Comparison of ENCODE assay signal across 12 mouse cellular contexts in the genomic region with DNA sequence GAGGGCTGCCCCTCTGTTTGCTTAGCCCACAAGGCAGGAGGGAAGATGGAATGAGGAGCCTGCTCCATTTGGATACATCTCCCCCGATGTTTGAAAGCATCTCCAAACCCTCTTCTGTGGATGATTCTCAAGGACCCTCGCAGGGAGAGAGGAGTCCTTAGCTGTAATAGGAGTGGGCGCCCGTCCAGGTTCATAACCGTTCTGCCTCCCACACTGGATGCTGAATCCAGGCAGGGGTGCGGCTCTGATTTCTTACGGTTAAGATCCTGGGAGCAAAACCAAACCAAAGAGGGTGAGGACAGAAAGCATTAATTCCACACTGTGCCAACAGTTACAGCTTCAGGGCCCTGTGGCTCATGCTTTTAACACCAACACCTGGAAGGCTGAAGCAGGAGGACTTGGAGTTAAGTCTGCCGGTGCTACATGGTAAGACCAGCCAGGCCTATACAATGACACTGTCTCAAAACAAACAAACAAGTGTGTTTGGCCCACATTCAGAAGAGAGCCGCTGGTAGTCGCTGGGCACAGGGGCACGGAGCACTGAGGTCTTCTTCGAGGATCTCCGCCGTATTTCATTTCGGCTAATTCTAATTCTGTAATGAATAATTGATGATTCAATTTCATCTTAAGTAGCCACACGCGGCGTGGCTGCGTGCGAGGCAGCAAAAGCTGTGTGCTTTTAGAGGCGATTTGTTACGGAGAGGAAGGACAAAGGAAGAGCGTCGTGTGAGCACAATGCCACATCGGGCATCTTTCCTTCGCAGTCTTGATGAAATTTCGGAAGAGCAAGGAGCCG.
DNase-seq lines count a peak whose midpoint lies in the region; ATAC-seq lines count a peak whose summit lies in the region.
"Had no signal": no experiment of that assay in that cellular context is flagged by ENCODE, and none has a peak within 500 bp of the region (broad histone marks: within the 10 kb centered on the region; RNA-seq: fewer than 3 reads in every experiment).

No protein-coding gene starts in this region.

- WGBS in embryonic facial prominence, embryonic 14.5 days: 60% methylated on average over 28 of the region's 28 CpGs
- 31% methylated on average over 28 of the region's 28 CpGs for WGBS in hindbrain, embryonic 12.5 days
- 28% methylated on average over 28 of the region's 28 CpGs for WGBS in neural tube, embryonic 12.5 days
- 82% methylated on average over 28 of the region's 28 CpGs for WGBS in liver, embryonic 11.5 days

- peaks cover 18% of the 10 kb centered on the region for H3K4me1 ChIP-seq in embryonic facial prominence, embryonic 14.5 days (ENCODE audit: control insufficient read depth, insufficient read depth, low read length)
- H3K4me1 ChIP-seq in hindbrain, embryonic 12.5 days: peaks cover 37% of the 10 kb centered on the region
- H3K4me1 ChIP-seq in neural tube, embryonic 12.5 days: peaks cover 29% of the 10 kb centered on the region
- H3K4me1 ChIP-seq in liver, embryonic 11.5 days (replicated peaks; ENCODE audit: control insufficient read depth, insufficient read depth, low read length): 0 out of 2 replicates have a peak, but pooled peaks cover 3% of the 10 kb centered on the region

- peak; percentile 73 for DNase-seq in left cerebral cortex, postnatal 4 days
- no peak for DNase-seq in left cerebral cortex, adult 18-20 months (ENCODE audit: low spot score in 2 of 2)
- peak; percentile 83 for DNase-seq in embryonic facial prominence, embryonic 14.5 days (ENCODE audit: low spot score)
- no peak for DNase-seq in liver, embryonic 11.5 days (ENCODE audit: low spot score)
- DNase-seq in layer of hippocampus, postnatal 14 days (ENCODE audit: low spot score in 2 of 2): no peak
- DNase-seq: adrenal gland, adult 8-10 months; cerebellum, adult 2 months; heart, adult 2 months; lung, adult 2 months; thymus, adult 2 months had no signal

- no peaks in the 10 kb centered on the region for H3K36me3 ChIP-seq in embryonic facial prominence, embryonic 14.5 days (ENCODE audit: control insufficient read depth, insufficient read depth, low read length)
- H3K36me3 ChIP-seq in hindbrain, embryonic 12.5 days: no peaks in the 10 kb centered on the region
- no peaks in the 10 kb centered on the region for H3K36me3 ChIP-seq in neural tube, embryonic 12.5 days
- no peaks in the 10 kb centered on the region for H3K36me3 ChIP-seq in liver, embryonic 11.5 days (ENCODE audit: control insufficient read depth, insufficient read depth, low read length)

- no peak overlapping the region for H3K4me2 ChIP-seq in embryonic facial prominence, embryonic 14.5 days (ENCODE audit: low read depth, low read length)
- H3K4me2 ChIP-seq in hindbrain, embryonic 12.5 days (replicated peaks): peak overlapping the region; percentile 12; the same call in 1 of the 2 replicates
- H3K4me2 ChIP-seq in neural tube, embryonic 12.5 days (replicated peaks): peak overlapping the region; percentile 8
- no peak overlapping the region for H3K4me2 ChIP-seq in liver, embryonic 11.5 days

- ATAC-seq in embryonic facial prominence, embryonic 14.5 days (ENCODE audit: low read depth): 0 out of 2 replicates have a peak, but pooled peaks have one; percentile 31
- ATAC-seq in hindbrain, embryonic 12.5 days (ENCODE audit: low FRiP score): peak; percentile 55
- peak; percentile 48; the same call in 1 of the 2 replicates for ATAC-seq in neural tube, embryonic 12.5 days (ENCODE audit: low FRiP score, low read depth)
- no peak for ATAC-seq in liver, embryonic 11.5 days (replicated peaks; ENCODE audit: low FRiP score)

- H3K9ac ChIP-seq in embryonic facial prominence, embryonic 14.5 days (ENCODE audit: low read depth, low read length): no peak overlapping the region
- H3K9ac ChIP-seq in hindbrain, embryonic 12.5 days: no peak overlapping the region
- no peak overlapping the region for H3K9ac ChIP-seq in neural tube, embryonic 12.5 days
- H3K9ac ChIP-seq in liver, embryonic 11.5 days (ENCODE audit: low read depth, low read length): no peak overlapping the region

- no peak overlapping the region for H3K4me3 ChIP-seq in embryonic facial prominence, embryonic 14.5 days (ENCODE audit: low read depth, low read length)
- no peak overlapping the region for H3K4me3 ChIP-seq in hindbrain, embryonic 12.5 days
- H3K4me3 ChIP-seq in neural tube, embryonic 12.5 days: no peak overlapping the region
- no peak overlapping the region for H3K4me3 ChIP-seq in liver, embryonic 11.5 days (ENCODE audit: low read depth, low read length)
- H3K4me3 ChIP-seq: heart, adult 2 months had no signal

- H3K9me3 ChIP-seq in embryonic facial prominence, embryonic 14.5 days (ENCODE audit: control insufficient read depth, low read length): no peaks in the 10 kb centered on the region
- no peaks in the 10 kb centered on the region for H3K9me3 ChIP-seq in hindbrain, embryonic 12.5 days (replicated peaks)
- no peaks in the 10 kb centered on the region for H3K9me3 ChIP-seq in neural tube, embryonic 12.5 days
- H3K9me3 ChIP-seq in liver, embryonic 11.5 days (ENCODE audit: control insufficient read depth, low read length): no peaks in the 10 kb centered on the region

- H3K27me3 ChIP-seq in embryonic facial prominence, embryonic 14.5 days (replicated peaks; ENCODE audit: control insufficient read depth, insufficient read depth, low read length): no peaks in the 10 kb centered on the region
- peaks cover 50% of the 10 kb centered on the region for H3K27me3 ChIP-seq in hindbrain, embryonic 12.5 days
- H3K27me3 ChIP-seq in neural tube, embryonic 12.5 days (replicated peaks): peaks cover 30% of the 10 kb centered on the region
- H3K27me3 ChIP-seq in liver, embryonic 11.5 days (replicated peaks; ENCODE audit: control insufficient read depth, insufficient read depth, low read length): no peaks in the 10 kb centered on the region

- no peak overlapping the region for H3K27ac ChIP-seq in embryonic facial prominence, embryonic 14.5 days (replicated peaks; ENCODE audit: low read depth, low read length)
- H3K27ac ChIP-seq in hindbrain, embryonic 12.5 days: peak overlapping the region; percentile 62
- H3K27ac ChIP-seq in neural tube, embryonic 12.5 days: no peak overlapping the region
- no peak overlapping the region for H3K27ac ChIP-seq in liver, embryonic 11.5 days (ENCODE audit: low read depth, low read length)
- H3K27ac ChIP-seq: heart, adult 2 months had no signal

- intact Hi-C loops in left cerebral cortex, postnatal 4 days (cut with DNase I): no loop called here

Comparison
In these comparisons a context has a peak if more than half of its experiments do, and no peak if none do; other contexts are left out.
1. DNase-seq: peak in left cerebral cortex, postnatal 4 days (single experiment) and embryonic facial prominence, embryonic 14.5 days (single experiment); none in left cerebral cortex, adult 18-20 months (0 of 2), liver, embryonic 11.5 days (single experiment) and layer of hippocampus, postnatal 14 days (0 of 2).
2. H3K4me2 ChIP-seq: peak in hindbrain, embryonic 12.5 days (single experiment) and neural tube, embryonic 12.5 days (single experiment); none in embryonic facial prominence, embryonic 14.5 days (single experiment) and liver, embryonic 11.5 days (single experiment).